Mouse (Mus musculus) myocyte (in vitro differentiated cells): ENCODE results near the gene Mrps18c. TPM values are rescaled to one million over a fixed set of nuclear protein-coding genes. Genes with fewer than 3 reads are reported as not detected.

ENCODE experiments used
- H3K27me3 ChIP-seq: one replicate; pipeline ENCODE4 v1.6.1; 2011; ENCODE audit not compliant: control insufficient read depth, insufficient read depth, insufficient read length
- H3K36me3 ChIP-seq: one replicate; pipeline ENCODE4 v1.6.1; 2011; ENCODE audit not compliant: control insufficient read depth, insufficient read depth
- H3K4me2 ChIP-seq: one replicate; pipeline ENCODE4 v1.6.1; 2011; ENCODE audit warnings: low read depth, control low read depth
- H3K4me3 ChIP-seq: one replicate; pipeline ENCODE4 v1.5.1; 2011; ENCODE audit warnings: mild to moderate bottlenecking, control low read depth, moderate library complexity
- H3K79me2 ChIP-seq: one replicate; pipeline ENCODE4 v1.6.1; 2011; ENCODE audit not compliant: control insufficient read depth, insufficient read depth
- H3ac ChIP-seq: one replicate; pipeline ENCODE4 v1.6.1; 2011; ENCODE audit not compliant: control insufficient read depth, insufficient read length
- CEBPB ChIP-seq: IDR thresholded peaks from 2 replicates; pipeline ENCODE4 v1.6.1; 2011; ENCODE audit warnings: mild to moderate bottlenecking, moderate library complexity; ENCODE audit not compliant: poor library complexity, insufficient read depth, severe bottlenecking
- E2F4 ChIP-seq: IDR thresholded peaks from one replicate; pipeline ENCODE4 v1.6.1; 2011; ENCODE audit warnings: mild to moderate bottlenecking, control low read depth, moderate library complexity; ENCODE audit not compliant: insufficient read depth
- MAX ChIP-seq: IDR thresholded peaks from one replicate; pipeline ENCODE4 v1.6.1; 2011; ENCODE audit warnings: low read depth, mild to moderate bottlenecking, control low read depth
- MYOD1 ChIP-seq, 3 experiments: IDR thresholded peaks; one replicate each; pipeline ENCODE4 v1.6.1; 2011; ENCODE audit warnings: control low read depth in 2 of 3, low read depth in 2 of 3, mild to moderate bottlenecking in 2 of 3, moderate library complexity in 1 of 3; ENCODE audit not compliant: insufficient read length in 2 of 3, control insufficient read depth in 1 of 3
- MYOG ChIP-seq, 3 experiments: IDR thresholded peaks; one replicate each; pipeline ENCODE4 v1.6.1; 2011; ENCODE audit warnings: control low read depth in 2 of 3, low read depth in 2 of 3, mild to moderate bottlenecking in 2 of 3; ENCODE audit not compliant: insufficient read length in 2 of 3, control insufficient read depth in 1 of 3, insufficient read depth in 1 of 3
- POLR2A ChIP-seq: IDR thresholded peaks from one replicate; pipeline ENCODE4 v1.6.1; 2011; ENCODE audit warnings: low read depth, mild to moderate bottlenecking, control low read depth, moderate library complexity; ENCODE audit not compliant: insufficient read length
- POLR2AphosphoS2 ChIP-seq: IDR thresholded peaks from one replicate; pipeline ENCODE4 v1.6.1; 2011; ENCODE audit warnings: low read depth, control low read depth; ENCODE audit not compliant: insufficient read length
- REST ChIP-seq: IDR thresholded peaks from one replicate; pipeline ENCODE4 v1.6.1; 2011; ENCODE audit warnings: mild to moderate bottlenecking, control low read depth, moderate library complexity; ENCODE audit not compliant: insufficient read depth, insufficient read length
- SRF ChIP-seq: IDR thresholded peaks from one replicate; pipeline ENCODE4 v1.6.1; 2011; ENCODE audit warnings: low read depth; ENCODE audit not compliant: control insufficient read depth, insufficient read length
- TCF12 ChIP-seq: IDR thresholded peaks from one replicate; pipeline ENCODE4 v1.6.1; 2011; ENCODE audit warnings: mild to moderate bottlenecking, control low read depth; ENCODE audit not compliant: poor library complexity, insufficient read depth, severe bottlenecking
- TCF3 ChIP-seq: IDR thresholded peaks from one replicate; pipeline ENCODE4 v1.6.1; 2011; ENCODE audit warnings: low read depth, control low read depth; ENCODE audit not compliant: insufficient read length
- USF1 ChIP-seq: IDR thresholded peaks from one replicate; pipeline ENCODE4 v1.6.1; 2011; ENCODE audit warnings: low read depth, mild to moderate bottlenecking, control low read depth, moderate library complexity
- polyA plus RNA-seq: library from polyadenylated mRNA; unstranded; fragments of >200 nt; fragmentation: generic; extraction: Trizol; gene quantifications from one replicate; pipeline ENCODE4 v1.2.1, GENCODE M21; 2012; ENCODE audit warnings: missing spikeins

Mrps18c gene
- polyA plus RNA-seq, 1 experiment: 71.7 TPM

DNA sequence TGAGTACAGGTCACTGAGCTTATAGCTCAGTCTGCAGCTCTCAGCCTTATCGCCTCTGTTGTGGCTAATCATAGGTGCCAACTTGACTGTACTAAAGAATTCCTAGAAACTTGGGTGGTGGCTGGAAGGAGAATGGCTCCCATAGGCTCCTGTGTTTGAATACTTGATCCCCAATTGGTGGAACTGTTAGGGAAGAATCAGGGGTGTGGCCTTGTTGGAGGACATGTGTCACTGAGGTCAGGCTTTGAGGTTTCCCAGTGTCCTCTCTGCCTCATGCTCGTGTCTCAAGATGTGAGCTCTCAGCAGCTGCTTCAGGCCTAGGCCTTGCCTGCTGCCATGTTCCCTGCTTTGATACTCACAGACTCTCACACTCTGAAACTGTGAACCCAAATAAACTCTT, 35.4 kb downstream of the Mrps18c start:
- TF ChIP-seq MYOG (IDR thresholded peaks at IDR 0.05; ENCODE audit: control insufficient read depth in 1 of 3, insufficient read depth in 1 of 3, insufficient read length in 2 of 3, low read depth in 2 of 3): no peak
- no peak for TF ChIP-seq USF1
- TF ChIP-seq POLR2AphosphoS2: no peak
- peaks cover 6% of the 10 kb centered on the region for H3K27me3 ChIP-seq

DNA sequence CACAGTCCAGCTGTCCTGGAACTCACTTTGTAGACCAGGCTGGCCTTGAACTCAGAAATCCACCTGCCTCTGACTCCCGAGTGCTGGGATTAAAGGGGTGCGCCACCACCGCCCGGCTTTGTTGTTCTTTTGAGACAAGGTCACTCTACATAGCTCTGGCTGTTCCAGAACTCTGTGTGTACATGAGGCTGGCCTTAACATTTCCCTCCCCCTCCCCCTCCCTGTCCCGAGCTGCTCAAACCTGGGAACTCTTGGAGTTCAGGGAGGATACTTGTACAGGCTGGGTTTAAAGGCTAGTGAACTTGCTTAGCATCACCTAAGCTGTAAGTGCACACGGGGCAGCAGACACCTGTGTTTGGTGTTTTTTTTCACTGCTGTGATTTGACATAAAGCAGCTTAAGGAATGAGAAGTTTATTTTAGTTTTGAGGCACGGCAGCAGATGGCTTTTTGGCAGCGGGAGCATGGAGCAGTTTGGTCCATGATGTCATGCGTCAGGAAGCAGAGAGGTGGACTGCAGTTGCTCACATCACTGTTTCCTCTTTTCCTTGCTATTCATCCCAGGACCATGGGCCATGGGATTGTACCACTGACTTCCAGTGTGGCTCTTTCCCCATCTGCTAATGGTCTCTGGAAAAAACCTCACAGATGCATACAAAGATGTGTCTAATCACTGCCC, 37.6 kb downstream of the Mrps18c start:
- Histone ChIP-seq H3K79me2 (no peaks in the 10 kb centered on the region), H3ac (no peak overlapping the region), H3K36me3 (no peaks in the 10 kb centered on the region), H3K4me3 (no peak overlapping the region), H3K27me3 (no peaks in the 10 kb centered on the region), H3K4me2 (peak overlapping the region; percentile 40)
- TF ChIP-seq MYOG (IDR thresholded peaks at IDR 0.05; ENCODE audit: control insufficient read depth in 1 of 3, insufficient read depth in 1 of 3, insufficient read length in 2 of 3, low read depth in 2 of 3) (no peak), MYOD1 (IDR thresholded peaks at IDR 0.05; ENCODE audit: control insufficient read depth in 1 of 3, insufficient read length in 2 of 3, low read depth in 2 of 3) (peak in 2 of 3 experiments; percentile 42 to 66)

More for the DNA sequence above, 35.4 kb downstream of the Mrps18c start:
- Histone ChIP-seq H3K79me2 (no peaks in the 10 kb centered on the region), H3ac (no peak overlapping the region), H3K36me3 (no peaks in the 10 kb centered on the region), H3K4me2 (no peak overlapping the region), H3K4me3 (no peak overlapping the region)

DNA sequence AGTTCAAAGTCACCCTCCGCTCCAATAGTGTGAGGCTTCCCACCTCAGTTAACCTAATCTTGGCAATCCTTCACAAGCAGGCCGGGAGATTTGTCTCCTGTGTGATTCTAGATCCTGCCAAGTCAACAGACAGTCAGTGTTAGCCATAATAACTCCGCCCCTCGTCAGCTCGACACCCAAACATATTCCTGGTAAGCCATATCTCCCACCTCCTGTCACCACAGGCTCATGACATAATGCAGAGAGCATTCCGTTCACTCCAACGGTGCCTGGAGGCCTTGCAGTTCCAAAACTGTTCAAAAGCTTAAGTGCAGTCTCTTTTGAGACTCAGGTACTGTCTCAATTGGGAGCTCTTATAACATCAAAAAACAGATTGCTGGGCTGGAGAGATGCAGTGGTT, 39.5 kb downstream of the Mrps18c start:
- Histone ChIP-seq H3K4me3 (no peak overlapping the region), H3ac (no peak overlapping the region), H3K36me3 (no peaks in the 10 kb centered on the region), H3K27me3 (no peaks in the 10 kb centered on the region), H3K4me2 (no peak overlapping the region), H3K79me2 (no peaks in the 10 kb centered on the region)
- TF ChIP-seq TCF3: no peak
- TF ChIP-seq POLR2AphosphoS2: no peak
- TF ChIP-seq MYOG (IDR thresholded peaks at IDR 0.05; ENCODE audit: control insufficient read depth in 1 of 3, insufficient read depth in 1 of 3, insufficient read length in 2 of 3, low read depth in 2 of 3): no peak
- no peak for TF ChIP-seq POLR2A

DNA sequence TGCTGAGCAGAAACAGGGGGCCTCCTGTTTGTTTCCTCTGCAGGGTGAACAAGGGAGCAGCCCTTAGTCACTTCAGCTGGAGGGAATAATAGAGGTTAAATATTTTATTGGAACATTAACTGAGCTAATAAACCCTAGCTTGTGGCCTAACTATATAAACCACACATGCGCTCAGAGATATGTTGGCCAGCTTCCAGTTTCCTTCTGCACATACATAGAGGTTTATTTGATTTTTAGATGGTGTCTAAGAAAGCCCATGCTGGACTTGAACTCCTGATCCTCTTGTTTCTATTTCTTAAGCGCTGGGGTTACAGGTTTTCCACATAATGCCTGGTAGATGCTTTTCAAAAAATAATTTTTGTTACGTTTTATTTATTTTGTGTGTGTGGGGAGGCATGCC, 46.1 kb downstream of the Mrps18c start:
- H3K4me3 ChIP-seq: no peak overlapping the region
- no peak for TF ChIP-seq POLR2A
- no peak for TF ChIP-seq MAX
- no peak for TF ChIP-seq SRF
- no peak for TF ChIP-seq USF1
- TF ChIP-seq TCF3: no peak
- TF ChIP-seq MYOD1 (IDR thresholded peaks at IDR 0.05; ENCODE audit: control insufficient read depth in 1 of 3, insufficient read length in 2 of 3, low read depth in 2 of 3): no peak
- TF ChIP-seq TCF12: no peak
- TF ChIP-seq POLR2AphosphoS2: no peak
- TF ChIP-seq CEBPB: no peak
- no peak for TF ChIP-seq REST
- TF ChIP-seq E2F4: no peak
- no peak for TF ChIP-seq MYOG (IDR thresholded peaks at IDR 0.05; ENCODE audit: control insufficient read depth in 1 of 3, insufficient read depth in 1 of 3, insufficient read length in 2 of 3, low read depth in 2 of 3)
- no peaks in the 10 kb centered on the region for H3K27me3 ChIP-seq
- H3K36me3 ChIP-seq: no peaks in the 10 kb centered on the region
- no peak overlapping the region for H3K4me2 ChIP-seq
- H3K79me2 ChIP-seq: no peaks in the 10 kb centered on the region
- H3ac ChIP-seq: no peak overlapping the region

DNA sequence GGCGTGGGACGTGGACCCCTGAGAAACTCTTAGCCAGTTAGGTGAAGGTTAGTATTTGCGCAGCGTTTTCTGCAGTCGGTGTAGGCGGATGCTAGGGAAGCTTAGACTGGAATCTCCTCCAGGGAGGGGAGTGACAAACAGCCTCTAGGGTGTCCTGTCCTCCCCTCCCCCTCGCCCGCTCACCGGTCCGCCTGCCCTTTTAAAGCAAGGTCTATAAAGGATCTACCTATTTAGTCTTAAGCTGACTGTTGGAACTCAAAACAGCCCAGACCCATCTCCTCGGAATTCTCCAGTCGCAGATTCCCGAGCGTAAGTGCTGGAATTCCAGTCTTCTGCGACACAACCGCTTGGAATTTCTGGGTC, 47.0 kb downstream of the Mrps18c start, which contains the start of gene Gpat3:
Gene Gpat3 (plus strand): TSS at position 229 of the 363 bp plus-strand sequence.
- H3K27me3 ChIP-seq: no peaks in the 10 kb centered on the region
- peak within 1 kb of the TSS; percentile 94 for H3K4me2 ChIP-seq
- no peak for TF ChIP-seq MYOG (IDR thresholded peaks at IDR 0.05; ENCODE audit: control insufficient read depth in 1 of 3, insufficient read depth in 1 of 3, insufficient read length in 2 of 3, low read depth in 2 of 3)
- peak within 1 kb of the TSS; percentile 72 for H3K4me3 ChIP-seq
- no peaks in the 10 kb centered on the region for H3K79me2 ChIP-seq
- H3ac ChIP-seq: peak within 1 kb of the TSS; percentile 94
- H3K36me3 ChIP-seq: no peaks in the 10 kb centered on the region
